Mouse (Mus musculus): Measurements from ENCODE around the gene Il1a.

Gene Il1a

GRCm38 (mm10) chr2:129309836-129310235, at the start of gene Il1a:
Il1a (minus strand) TSS chr2:129309972.
- DNase-seq: no peak

- DNase-seq: peak in 1 of 2 experiments; percentile 6
Measured at GRCm38 (mm10) chr2:129338138-129338621, 28.4 kb upstream of the Il1a start.

- no peak for DNase-seq
Measured at GRCm38 (mm10) chr2:129333471-129333870, 23.7 kb upstream of the Il1a start.

GRCm38 (mm10) chr2:129330540-129330939, 20.8 kb upstream of the Il1a start:
- DNase-seq: no peak

- DNase-seq: no peak
Measured at GRCm38 (mm10) chr2:129330024-129330423, 20.3 kb upstream of the Il1a start.

- DNase-seq: no peak
Measured at GRCm38 (mm10) chr2:129328238-129328637, 18.5 kb upstream of the Il1a start.

- DNase-seq: no peak
Measured at GRCm38 (mm10) chr2:129324216-129324615, 14.4 kb upstream of the Il1a start.

GRCm38 (mm10) chr2:129322117-129322635, 12.4 kb upstream of the Il1a start:
- no peak for DNase-seq

- no peak for DNase-seq
Measured at GRCm38 (mm10) chr2:129320033-129320605, 10.3 kb upstream of the Il1a start.

GRCm38 (mm10) chr2:129315831-129316230, 6.1 kb upstream of the Il1a start:
- no peak for DNase-seq

- DNase-seq: no peak
Measured at GRCm38 (mm10) chr2:129314880-129315279, 5.1 kb upstream of the Il1a start.

- no peak for DNase-seq
Measured at GRCm38 (mm10) chr2:129313934-129314333, 4.2 kb upstream of the Il1a start.

- DNase-seq: no peak
Measured at GRCm38 (mm10) chr2:129306020-129306419, 3.8 kb downstream of the Il1a start.

GRCm38 (mm10) chr2:129297589-129297982, 12.2 kb downstream of the Il1a start:
- peak in 1 of 2 experiments; percentile 53 for DNase-seq

GRCm38 (mm10) chr2:129296671-129297588, 12.8 kb downstream of the Il1a start, which contains the start of gene Ckap2l:
Ckap2l (minus strand) TSS chr2:129297212.
- DNase-seq: peak; percentile 98 to 99

- no peak for DNase-seq
Measured at GRCm38 (mm10) chr2:129296086-129296485, 13.7 kb downstream of the Il1a start.

- no peak for DNase-seq
Measured at GRCm38 (mm10) chr2:129295075-129295474, 14.7 kb downstream of the Il1a start.

- DNase-seq: no peak
Measured at GRCm38 (mm10) chr2:129273823-129274222, 35.9 kb downstream of the Il1a start.

- no peak for DNase-seq
Measured at GRCm38 (mm10) chr2:129270621-129271020, 39.2 kb downstream of the Il1a start.

GRCm38 (mm10) chr2:129269986-129270385, 39.8 kb downstream of the Il1a start:
- no peak for DNase-seq

GRCm38 (mm10) chr2:129269161-129269643, 40.6 kb downstream of the Il1a start:
- DNase-seq: no peak

GRCm38 (mm10) chr2:129267738-129268137, 42.0 kb downstream of the Il1a start:
- DNase-seq: no peak

- no peak for DNase-seq
Measured at GRCm38 (mm10) chr2:129265316-129265715, 44.5 kb downstream of the Il1a start.
